Mouse (Mus musculus): ENCODE measurements around the gene Olfr50. TPM values are rescaled to one million over a fixed set of nuclear protein-coding genes. Genes with fewer than 3 reads are reported as not detected.

Olfr50 gene
- not detected for total RNA-seq (2021)
- long read RNA-seq, experiment 1 = 0 reads
- long read RNA-seq, experiment 2 = 0 reads

- no peak for DNase-seq
Observed at GRCm38 (mm10) chr2:36790238-36790637, at the start of gene Olfr50. Olfr50 (plus strand) TSS chr2:36790538.

DNA sequence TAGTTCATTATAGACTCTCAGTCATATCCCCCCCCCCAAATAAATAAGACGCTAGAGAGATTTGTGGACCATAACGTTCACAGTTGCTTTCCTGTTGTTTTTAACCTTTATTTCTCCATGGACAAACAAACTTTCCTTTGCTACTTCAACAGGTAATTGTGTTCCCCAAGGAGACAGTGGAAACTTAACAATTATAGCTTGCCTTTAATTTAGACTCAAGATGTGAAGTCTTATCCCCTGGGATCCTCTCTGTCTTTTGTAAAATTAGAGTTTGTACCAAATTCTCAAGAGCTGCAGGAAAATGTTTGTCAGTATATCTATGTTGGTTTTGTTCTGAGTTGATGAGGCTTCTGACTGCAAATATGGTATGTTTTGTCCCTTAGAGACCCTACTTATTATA is 6.4 kb upstream of the Olfr50 start, which contains the start of gene Olfr348:
Gene Olfr348, plus strand, starts transcription at position 301 of the 400 bp plus-strand sequence.
- no peak for DNase-seq

DNA sequence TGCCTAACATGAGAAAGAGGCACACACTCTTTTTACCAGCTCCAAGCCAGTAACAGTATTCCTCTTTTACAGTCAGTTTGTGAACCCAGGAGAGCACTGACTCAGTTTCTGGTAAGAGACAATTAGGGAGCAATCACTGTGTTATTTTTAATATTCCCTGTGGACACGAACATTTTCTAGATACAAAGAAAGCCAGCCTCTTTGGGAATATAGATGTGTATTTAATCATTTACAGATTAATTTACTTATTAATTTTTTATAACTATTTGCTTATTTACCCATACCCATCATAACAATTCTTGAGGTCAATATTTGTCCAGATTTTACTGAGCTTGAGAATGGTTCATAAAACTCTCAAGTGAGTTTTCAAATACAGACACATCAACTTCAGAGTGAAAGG is 26.6 kb downstream of the Olfr50 start, which contains the start of gene Olfr3:
Gene Olfr3, minus strand, starts transcription at position 101 of the 400 bp plus-strand sequence.
- no peak for DNase-seq

GRCm38 (mm10) chr2:36846010-36846409 is 55.7 kb downstream of the Olfr50 start, which contains the start of gene Olfr350:
Olfr350 (plus strand) TSS chr2:36846310.
- no peak for DNase-seq

Other genes with a start within 250 kb of the Olfr50 start
- not detected for gene Olfr344, start 223.9 kb upstream of the Olfr50 start, total RNA-seq (2021)
- not detected for gene Olfr345, start 150.5 kb upstream of the Olfr50 start, total RNA-seq (2021)
- gene Olfr346, start 104.8 kb upstream of the Olfr50 start, total RNA-seq (2021) = not detected
- gene Olfr347, start 58.6 kb upstream of the Olfr50 start, total RNA-seq (2021) = not detected
- gene Olfr348, start 6.3 kb upstream of the Olfr50 start, total RNA-seq (2021) = not detected
- not detected for gene Olfr3, start 26.5 kb downstream of the Olfr50 start, total RNA-seq (2021)
- gene Olfr350, start 55.8 kb downstream of the Olfr50 start, total RNA-seq (2021) = not detected
- gene Olfr351, start 72.1 kb downstream of the Olfr50 start, total RNA-seq (2021) = not detected
- gene Olfr352, start 77.9 kb downstream of the Olfr50 start, total RNA-seq (2021) = not detected
- not detected for gene Olfr353, start 102.4 kb downstream of the Olfr50 start, total RNA-seq (2021)
- not detected for gene Olfr354, start 115.1 kb downstream of the Olfr50 start, total RNA-seq (2021)
- gene Olfr355, start 138.4 kb downstream of the Olfr50 start, total RNA-seq (2021) = not detected
- not detected for gene Olfr356, start 146.6 kb downstream of the Olfr50 start, total RNA-seq (2021)
- not detected for gene Olfr357, start 203.3 kb downstream of the Olfr50 start, total RNA-seq (2021)
- gene Olfr358, start 218.8 kb downstream of the Olfr50 start, total RNA-seq (2021) = not detected

Data from gastrocnemius, postnatal 10 days (tissue).